Mouse (Mus musculus): ENCODE data around the gene Tbca.

The Tbca gene

GRCm38 (mm10) chr13:94877991-94878745 is 89.5 kb downstream of the Tbca start:
- no peak for DNase-seq (ENCODE audit: low spot score in 2 of 2)

GRCm38 (mm10) chr13:94881201-94881600 is 92.5 kb downstream of the Tbca start:
- no peak for DNase-seq (ENCODE audit: low spot score in 2 of 2)

GRCm38 (mm10) chr13:94882221-94882620 is 93.5 kb downstream of the Tbca start:
- peak in 1 of 2 experiments; percentile 4 for DNase-seq (ENCODE audit: low spot score in 2 of 2)

GRCm38 (mm10) chr13:94882711-94883145 is 94.0 kb downstream of the Tbca start:
- DNase-seq (ENCODE audit: low spot score in 2 of 2) = no peak

GRCm38 (mm10) chr13:94883163-94883965 is 94.7 kb downstream of the Tbca start:
- DNase-seq (ENCODE audit: low spot score in 2 of 2) = peak in 1 of 2 experiments; percentile 5

DNA sequence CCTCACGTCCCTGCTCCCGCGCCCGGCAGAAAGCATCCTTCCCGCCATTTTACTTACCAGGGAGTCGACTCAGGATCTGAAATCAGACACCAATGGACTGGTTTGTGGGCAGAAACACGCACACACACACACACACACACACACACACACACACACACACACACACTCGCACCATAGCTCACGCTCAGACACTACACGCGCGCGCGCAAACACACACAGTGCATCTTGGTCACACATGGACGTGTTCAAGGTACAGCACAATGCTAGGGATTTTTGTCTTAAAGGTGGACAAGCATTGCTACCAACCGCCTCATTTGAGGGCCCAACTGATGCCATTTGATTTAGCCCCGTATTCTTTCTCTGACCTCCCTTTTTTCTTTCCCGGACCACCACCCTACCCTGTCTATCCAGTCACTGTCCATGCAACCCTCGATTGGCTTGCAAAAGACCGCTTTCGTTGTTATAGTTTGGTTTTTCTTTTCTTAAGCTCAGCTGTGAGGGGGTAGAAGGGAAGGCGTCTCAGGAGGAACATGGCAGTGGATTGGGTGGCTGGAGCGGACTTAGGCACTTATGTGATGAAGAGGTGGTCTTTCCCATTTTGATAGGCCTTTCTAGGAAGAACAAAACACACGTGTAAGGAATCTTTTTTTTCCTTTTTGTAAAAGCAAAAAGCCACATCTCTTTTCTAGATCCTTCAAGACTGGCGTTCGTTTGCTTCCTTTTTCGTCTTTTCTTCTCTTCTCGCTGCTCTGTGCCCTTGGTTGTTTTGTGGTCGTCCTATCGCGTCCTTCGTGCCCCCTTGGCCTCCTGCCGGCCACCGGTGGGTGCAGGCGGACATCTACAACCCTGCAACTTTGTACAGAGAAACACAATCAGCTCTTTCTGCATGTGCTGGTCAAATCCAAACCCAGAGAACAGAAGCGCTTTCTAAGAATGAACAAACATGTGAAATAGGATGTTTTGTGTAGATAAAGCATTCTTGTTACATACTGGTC is 95.6 kb downstream of the Tbca start:
- DNase-seq (ENCODE audit: low spot score in 2 of 2) = peak in 1 of 2 experiments; percentile 24

- no peak for DNase-seq (ENCODE audit: low spot score in 2 of 2)
These were observed 96.9 kb downstream of the Tbca start for GRCm38 (mm10) chr13:94885291-94886235.
